Mouse (Mus musculus) intestine, postnatal 0 days (tissue): ENCODE results near the gene Nox4. TPM values are rescaled to one million over a fixed set of nuclear protein-coding genes. Genes with fewer than 3 reads are reported as not detected.

Experiments
- ATAC-seq: fragments of 200-750 bp; cut with Nextera tagmentation; 2 replicates; pipeline ENCODE4 v1.8.0; 2017; ENCODE audit warnings: mild to moderate bottlenecking, moderate TSS enrichment, moderate library complexity
- H3K27ac ChIP-seq: fragments of 300-500 bp; sonication (generic); 2 replicates; pipeline ENCODE4 v1.5.1; 2014; ENCODE audit warnings: mild to moderate bottlenecking, low read depth, low read length, moderate library complexity
- H3K27me3 ChIP-seq: fragments of 300-500 bp; sonication (generic); replicated peaks from 2 replicates; pipeline ENCODE4 v1.6.1; 2014; ENCODE audit warnings: low read length, mixed read lengths; ENCODE audit not compliant: control insufficient read depth, insufficient read depth
- H3K36me3 ChIP-seq: fragments of 300-500 bp; sonication (generic); 2 replicates; pipeline ENCODE4 v1.6.1; 2014; ENCODE audit warnings: mild to moderate bottlenecking, moderate library complexity; ENCODE audit not compliant: control insufficient read depth, insufficient read depth
- H3K4me1 ChIP-seq: fragments of 300-500 bp; sonication (generic); replicated peaks from 2 replicates; pipeline ENCODE4 v1.6.1; 2014; ENCODE audit warnings: antibody characterized with exemption, low read length, mixed read lengths; ENCODE audit not compliant: control insufficient read depth, insufficient read depth
- H3K4me2 ChIP-seq: fragments of 300-500 bp; sonication (generic); replicated peaks from 2 replicates; pipeline ENCODE4 v1.6.1; 2014; ENCODE audit warnings: low read depth, mild to moderate bottlenecking, moderate library complexity
- H3K4me3 ChIP-seq: fragments of 300-500 bp; sonication (generic); 2 replicates; pipeline ENCODE4 v1.5.1; 2014; ENCODE audit warnings: low read depth, low read length
- H3K9ac ChIP-seq: fragments of 300-500 bp; sonication (generic); 2 replicates; pipeline ENCODE4 v1.6.1; 2014; ENCODE audit warnings: mild to moderate bottlenecking, low read depth, low read length
- H3K9me3 ChIP-seq: fragments of 300-500 bp; sonication (generic); 2 replicates; pipeline ENCODE4 v1.6.1; 2016; ENCODE audit warnings: mixed run types; ENCODE audit not compliant: control insufficient read depth
- CTCF ChIP-seq: sonication (generic); IDR thresholded peaks from 2 replicates; pipeline ENCODE4 v1.5.1; 2016; ENCODE audit warnings: low read depth, mild to moderate bottlenecking, control low read depth, antibody characterized with exemption, moderate library complexity
- WGBS: fragments of 180-500 bp; shearing (Covaris S2); extraction: QIAGEN DNeasy Blood & Tissue Kit; methylation state at CpG from one replicate; pipeline ENCODE4 v1.1.7; 2014; 5-methylcytosine and 5-hydroxymethylcytosine counted together
- polyA plus RNA-seq: library from polyadenylated mRNA; unstranded; fragments of >200 nt; fragmentation: Nextera tagmentation; extraction: Ambion mirVana; gene quantifications from 2 replicates; pipeline ENCODE4 v1.2.1, GENCODE M21; 2015

The Nox4 gene
- polyA plus RNA-seq, 1 experiment from 2014 or later, result 28.3 TPM

- WGBS, result 65% methylated on average over 1 of the region's 1 CpGs
- no peak for TF ChIP-seq CTCF
- ATAC-seq, result no peak
- H3K4me3 ChIP-seq, result no peak overlapping the region
- no peaks in the 10 kb centered on the region for H3K9me3 ChIP-seq
- H3K27ac ChIP-seq, result no peak overlapping the region
- H3K36me3 ChIP-seq, result no peaks in the 10 kb centered on the region
- no peak overlapping the region for H3K4me2 ChIP-seq
- no peaks in the 10 kb centered on the region for H3K27me3 ChIP-seq
- no peak overlapping the region for H3K9ac ChIP-seq
- H3K4me1 ChIP-seq, result no peaks in the 10 kb centered on the region
These were observed 16.4 kb upstream of the Nox4 start for GRCm38 (mm10) chr7:87229502-87229901.

GRCm38 (mm10) chr7:87241139-87241538 is 4.8 kb upstream of the Nox4 start:
- 80% methylated on average over 1 of the region's 1 CpGs for WGBS
- TF ChIP-seq CTCF, result no peak
- Histone ChIP-seq H3K4me2 (no peak overlapping the region), H3K9ac (no peak overlapping the region), H3K27ac (no peak overlapping the region), H3K4me1 (no peaks in the 10 kb centered on the region), H3K9me3 (no peaks in the 10 kb centered on the region), H3K36me3 (no peaks in the 10 kb centered on the region), H3K27me3 (no peaks in the 10 kb centered on the region), H3K4me3 (no peak overlapping the region)
- no peak for ATAC-seq

- ATAC-seq, result peak; percentile 82
- TF ChIP-seq CTCF, result peak; percentile 53
- Histone ChIP-seq H3K9me3 (no peaks in the 10 kb centered on the region), H3K4me3 (peak overlapping the region; percentile 66), H3K4me2 (peak overlapping the region; percentile 91), H3K4me1 (no peaks in the 10 kb centered on the region), H3K9ac (peak overlapping the region; percentile 62), H3K27ac (0 out of 2 replicates have a peak overlapping the region, but pooled peaks have one; percentile 7), H3K36me3 (no peaks in the 10 kb centered on the region), H3K27me3 (no peaks in the 10 kb centered on the region)
- WGBS, result under 1% methylated on average over 30 of the region's 30 CpGs
These were observed 661 bp downstream of the Nox4 start for GRCm38 (mm10) chr7:87246580-87246934.

- no peaks in the 10 kb centered on the region for H3K36me3 ChIP-seq
- peak overlapping the region; percentile 66 for H3K4me3 ChIP-seq
- no peaks in the 10 kb centered on the region for H3K9me3 ChIP-seq
- peak overlapping the region; percentile 91 for H3K4me2 ChIP-seq
- no peak for TF ChIP-seq CTCF
- H3K9ac ChIP-seq, result peak overlapping the region; percentile 62
- no peaks in the 10 kb centered on the region for H3K27me3 ChIP-seq
- 65% methylated on average over 1 of the region's 1 CpGs for WGBS
- H3K4me1 ChIP-seq, result no peaks in the 10 kb centered on the region
- 0 out of 2 replicates have a peak overlapping the region, but pooled peaks have one; percentile 7 for H3K27ac ChIP-seq
- ATAC-seq, result peak; percentile 19; the same call in 1 of the 2 replicates
These were observed 1.0 kb downstream of the Nox4 start for GRCm38 (mm10) chr7:87246940-87247339.

- H3K4me3 ChIP-seq, result no peak overlapping the region
- no peaks in the 10 kb centered on the region for H3K27me3 ChIP-seq
- no peaks in the 10 kb centered on the region for H3K36me3 ChIP-seq
- 30% methylated on average over 1 of the region's 1 CpGs for WGBS
- no peak overlapping the region for H3K4me2 ChIP-seq
- H3K9me3 ChIP-seq, result no peaks in the 10 kb centered on the region
- ATAC-seq, result no peak
- no peak overlapping the region for H3K27ac ChIP-seq
- TF ChIP-seq CTCF, result no peak
- no peak overlapping the region for H3K9ac ChIP-seq
- no peaks in the 10 kb centered on the region for H3K4me1 ChIP-seq
These were observed 2.0 kb downstream of the Nox4 start for GRCm38 (mm10) chr7:87247926-87248325.

GRCm38 (mm10) chr7:87252071-87252470 is 6.2 kb downstream of the Nox4 start:
- Histone ChIP-seq H3K9me3 (no peaks in the 10 kb centered on the region), H3K27me3 (no peaks in the 10 kb centered on the region), H3K4me2 (no peak overlapping the region), H3K4me1 (no peaks in the 10 kb centered on the region), H3K27ac (no peak overlapping the region), H3K36me3 (no peaks in the 10 kb centered on the region), H3K9ac (no peak overlapping the region), H3K4me3 (no peak overlapping the region)
- ATAC-seq, result no peak
- WGBS, result 77% methylated on average over 4 of the region's 4 CpGs
- TF ChIP-seq CTCF, result no peak

- 2% methylated on average over 1 of the region's 1 CpGs for WGBS
- ATAC-seq, result no peak
- Histone ChIP-seq H3K27ac (no peak overlapping the region), H3K27me3 (no peaks in the 10 kb centered on the region), H3K36me3 (no peaks in the 10 kb centered on the region), H3K9ac (no peak overlapping the region), H3K4me3 (no peak overlapping the region), H3K9me3 (no peaks in the 10 kb centered on the region), H3K4me2 (no peak overlapping the region), H3K4me1 (no peaks in the 10 kb centered on the region)
- peak; percentile 74 for TF ChIP-seq CTCF
These were observed 31.3 kb downstream of the Nox4 start for GRCm38 (mm10) chr7:87277225-87277624.
